Mouse (Mus musculus): ENCODE measurements around the gene Olfr67. TPM values are rescaled to one million over a fixed set of nuclear protein-coding genes. Genes with fewer than 3 reads are reported as not detected.
"Not testable (repeated sequence)": the region's sequence is repeated elsewhere in the genome, so short reads cannot be mapped to it uniquely, and the experiment has no call there.

Olfr67 gene
- total RNA-seq, 2 experiments from 2014 or later = not detected

- DNase-seq; intact Hi-C loops (cut with DNase I): not testable (repeated sequence)
Observed at GRCm38 (mm10) chr7:103777652-103778051, 14.0 kb downstream of the Olfr67 start.

GRCm38 (mm10) chr7:103771494-103771893 lies 20.1 kb downstream of the Olfr67 start, which contains the start of gene Olfr69:
TSS of gene Olfr69 (minus strand) at chr7:103771594.
- DNase-seq = no peak
- intact Hi-C loops (cut with DNase I) = no loop called here

GRCm38 (mm10) chr7:103767687-103768086 lies 23.9 kb downstream of the Olfr67 start:
- DNase-seq; intact Hi-C loops (cut with DNase I): not testable (repeated sequence)

GRCm38 (mm10) chr7:103762212-103762611 lies 29.4 kb downstream of the Olfr67 start:
- intact Hi-C loops (cut with DNase I); DNase-seq: not testable (repeated sequence)

- no peak for DNase-seq
- intact Hi-C loops (cut with DNase I) = no loop called here
Observed at GRCm38 (mm10) chr7:103757233-103757632, 34.4 kb downstream of the Olfr67 start, which contains the start of gene Olfr630. TSS of gene Olfr630 (minus strand) at chr7:103757333.

GRCm38 (mm10) chr7:103744843-103745242 lies 46.8 kb downstream of the Olfr67 start, which contains the start of gene Olfr629:
TSS of gene Olfr629 (minus strand) at chr7:103744943.
- intact Hi-C loops (cut with DNase I) = no loop called here
- no peak for DNase-seq

Other genes starting within 250 kb of the Olfr67 start
- not detected for gene Olfr612, start 249.1 kb downstream of the Olfr67 start, total RNA-seq (2021)
- gene Olfr613, start 243.7 kb downstream of the Olfr67 start, total RNA-seq (2021) = not detected
- not detected for gene Olfr615, start 235.7 kb downstream of the Olfr67 start, total RNA-seq (2021)
- gene Olfr616, start 222.7 kb downstream of the Olfr67 start, total RNA-seq (2021) = not detected
- not detected for gene Olfr617, start 218.8 kb downstream of the Olfr67 start, total RNA-seq (2021)
- gene Olfr618, start 201.7 kb downstream of the Olfr67 start, total RNA-seq (2021) = not detected
- gene Olfr619, start 191.2 kb downstream of the Olfr67 start, total RNA-seq (2021) = not detected
- not detected for gene Olfr620, start 179.3 kb downstream of the Olfr67 start, total RNA-seq (2021)
- not detected for gene Olfr622, start 149.1 kb downstream of the Olfr67 start, total RNA-seq (2021)
- not detected for gene Olfr623, start 128.1 kb downstream of the Olfr67 start, total RNA-seq (2021)
- gene Olfr624, start 120.6 kb downstream of the Olfr67 start, total RNA-seq (2021) = not detected
- gene Olfr625-ps1, start 109.1 kb downstream of the Olfr67 start, total RNA-seq (2021) = not detected
- not detected for gene Olfr243, start 77.2 kb downstream of the Olfr67 start, total RNA-seq (2021)
- not detected for gene Olfr628, start 61.4 kb downstream of the Olfr67 start, total RNA-seq (2021)
- gene Olfr629, start 46.9 kb downstream of the Olfr67 start, total RNA-seq (2021) = not detected
- not detected for gene Olfr630, start 34.5 kb downstream of the Olfr67 start, total RNA-seq (2021)
- not detected for gene Olfr69, start 20.2 kb downstream of the Olfr67 start, total RNA-seq (2021)
- not detected for gene Olfr68, start 12.1 kb downstream of the Olfr67 start, total RNA-seq (2021)
- gene Hbb-bt, start 22.2 kb upstream of the Olfr67 start, total RNA-seq (2021) = 10 to 100 TPM; 28.4 to 35.6 TPM
- 100 to 1,000 TPM; 266 to 399 TPM for gene Hbb-bs, start 36.3 kb upstream of the Olfr67 start, total RNA-seq (2021)
- not detected for gene Hbb-bh2, start 48.7 kb upstream of the Olfr67 start, total RNA-seq (2021)
- not detected for gene Hbb-bh1, start 51.3 kb upstream of the Olfr67 start, total RNA-seq (2021)
- not detected for gene Hbb-y, start 61.4 kb upstream of the Olfr67 start, total RNA-seq (2021)
- not detected for gene Olfr66, start 94.4 kb upstream of the Olfr67 start, total RNA-seq (2021)
- gene Olfr64, start 102.7 kb upstream of the Olfr67 start, total RNA-seq (2021) = not detected
- gene Olfr65, start 111.7 kb upstream of the Olfr67 start, total RNA-seq (2021) = not detected
- not detected for gene Olfr631, start 137.0 kb upstream of the Olfr67 start, total RNA-seq (2021)
- gene Olfr632, start 142.5 kb upstream of the Olfr67 start, total RNA-seq (2021) = not detected
- gene Olfr633, start 152.6 kb upstream of the Olfr67 start, total RNA-seq (2021) = not detected
- gene Olfr635, start 179.3 kb upstream of the Olfr67 start, total RNA-seq (2021) = not detected
- not detected for gene Olfr638, start 206.9 kb upstream of the Olfr67 start, total RNA-seq (2021)
- gene Olfr639, start 225.5 kb upstream of the Olfr67 start, total RNA-seq (2021) = not detected
- gene Olfr640, start 233.8 kb upstream of the Olfr67 start, total RNA-seq (2021) = not detected
- gene Olfr641, start 243.6 kb upstream of the Olfr67 start, total RNA-seq (2021) = not detected